ENCODE assay signal across 8 mouse cellular contexts in genomic region chr8:23504704-23505103, GRCm38 (mm10).
DNase-seq lines count a peak whose midpoint lies in the region; ATAC-seq lines count a peak whose summit lies in the region.

No protein-coding gene starts in this region.

- WGBS in hindbrain, embryonic 16.5 days, result 40% methylated on average over 10 of the region's 10 CpGs

- no peaks in the 10 kb centered on the region for H3K27me3 ChIP-seq in hindbrain, embryonic 16.5 days (replicated peaks; ENCODE audit: control insufficient read depth, insufficient read depth, low read length)

- peak; percentile 42; the same call in 1 of the 2 replicates for ATAC-seq in hindbrain, embryonic 16.5 days

- H3K4me1 ChIP-seq in hindbrain, embryonic 16.5 days (ENCODE audit: control insufficient read depth, insufficient read depth, low read depth, low read length), result no peaks in the 10 kb centered on the region

- no peaks in the 10 kb centered on the region for H3K36me3 ChIP-seq in hindbrain, embryonic 16.5 days (ENCODE audit: control insufficient read depth, insufficient read depth, low read length)

- H3K9me3 ChIP-seq in hindbrain, embryonic 16.5 days (ENCODE audit: control insufficient read depth, low read length), result no peaks in the 10 kb centered on the region

- no peak overlapping the region for H3K27ac ChIP-seq in hindbrain, embryonic 16.5 days (ENCODE audit: low read depth, low read length)

- H3K9ac ChIP-seq in hindbrain, embryonic 16.5 days (ENCODE audit: low read depth, low read length), result no peak overlapping the region

- 0 out of 2 replicates have a peak overlapping the region, but pooled peaks have one; percentile 9 for H3K4me2 ChIP-seq in hindbrain, embryonic 16.5 days (ENCODE audit: low read length)

- H3K4me3 ChIP-seq in hindbrain, embryonic 16.5 days (ENCODE audit: low read length), result no peak overlapping the region

- DNase-seq in adrenal gland, adult 2 months, result peak; percentile 68
- peak; percentile 89 to 91 for DNase-seq in cerebellum, postnatal 10 days
- DNase-seq in frontal cortex, postnatal 36 days (ENCODE audit: low spot score in 2 of 2), result peak; percentile 55 to 59
- peak; percentile 71 to 75 for DNase-seq in left cerebral cortex, adult 18-20 months (ENCODE audit: low spot score in 2 of 2)
- peak; percentile 54 for DNase-seq in neural tube, embryonic 10.5 days (ENCODE audit: extremely low spot score, low spot score)
- DNase-seq in urinary bladder, postnatal 14 days (ENCODE audit: low spot score), result peak; percentile 71
- no peak for DNase-seq in spleen, postnatal 14 days (ENCODE audit: low spot score in 2 of 2)

Comparison
In these comparisons a context has a peak if more than half of its experiments do, and no peak if none do; other contexts are left out.
1. DNase-seq: peak in adrenal gland, adult 2 months (single experiment), cerebellum, postnatal 10 days (2 of 2), frontal cortex, postnatal 36 days (2 of 2), left cerebral cortex, adult 18-20 months (2 of 2), neural tube, embryonic 10.5 days (single experiment) and urinary bladder, postnatal 14 days (single experiment); none in spleen, postnatal 14 days (0 of 2).